ENCODE assay signal across 9 mouse cellular contexts in genomic region chr14:118855141-118855800, GRCm38 (mm10).
DNase-seq lines count a peak whose midpoint lies in the region; ATAC-seq lines count a peak whose summit lies in the region.
"Had no signal": no experiment of that assay in that cellular context is flagged by ENCODE, and none has a peak within 500 bp of the region (broad histone marks: within the 10 kb centered on the region; RNA-seq: fewer than 3 reads in every experiment).

No protein-coding gene starts in this region.

- peak overlapping the region; percentile 52 for H3K4me3 ChIP-seq in erythroblast, embryonic 14.5 days (replicated peaks)
- peak overlapping the region; percentile 40 for H3K4me3 ChIP-seq in embryonic facial prominence, embryonic 11.5 days (ENCODE audit: low read depth, low read length)
- H3K4me3 ChIP-seq in intestine, embryonic 14.5 days (ENCODE audit: low read depth, low read length) = peak overlapping the region; percentile 50
- peak overlapping the region; percentile 54 for H3K4me3 ChIP-seq in midbrain, embryonic 16.5 days (ENCODE audit: low read depth, low read length)

- DNase-seq in B cell, adult 2 months = peak; percentile 53 to 54
- peak; percentile 40 for DNase-seq in embryonic facial prominence, embryonic 11.5 days (ENCODE audit: low spot score)
- peak; percentile 59 for DNase-seq in intestine, embryonic 14.5 days (ENCODE audit: low spot score)
- DNase-seq in adrenal gland, postnatal 36 days = no peak
- no peak for DNase-seq in MN1 (ENCODE audit: low spot score)

- 2% methylated on average over 28 of the region's 28 CpGs for WGBS in embryonic facial prominence, embryonic 11.5 days
- WGBS in intestine, embryonic 14.5 days = 1% methylated on average over 28 of the region's 28 CpGs
- WGBS in midbrain, embryonic 16.5 days = under 1% methylated on average over 28 of the region's 28 CpGs

- H3K27ac ChIP-seq in embryonic facial prominence, embryonic 11.5 days (replicated peaks; ENCODE audit: low read depth, low read length) = no peak overlapping the region
- no peak overlapping the region for H3K27ac ChIP-seq in intestine, embryonic 14.5 days (ENCODE audit: low read depth)
- H3K27ac ChIP-seq in midbrain, embryonic 16.5 days (ENCODE audit: low read length) = no peak overlapping the region

- H3K9ac ChIP-seq in embryonic facial prominence, embryonic 11.5 days (replicated peaks; ENCODE audit: low read length) = peak overlapping the region; percentile 23
- H3K9ac ChIP-seq in intestine, embryonic 14.5 days (ENCODE audit: low read length) = peak overlapping the region; percentile 45
- H3K9ac ChIP-seq in midbrain, embryonic 16.5 days (ENCODE audit: low read depth, low read length) = peak overlapping the region; percentile 63

- H3K27me3 ChIP-seq in erythroblast, embryonic 14.5 days (ENCODE audit: control insufficient read depth) = peaks cover 66% of the 10 kb centered on the region
- H3K27me3 ChIP-seq in embryonic facial prominence, embryonic 11.5 days (ENCODE audit: control insufficient read depth, insufficient read depth, low read length) = peaks cover 4% of the 10 kb centered on the region; the same call in 1 of the 2 replicates
- H3K27me3 ChIP-seq in intestine, embryonic 14.5 days (replicated peaks; ENCODE audit: control insufficient read depth, insufficient read depth, low read length) = peaks cover 13% of the 10 kb centered on the region; the same call in 1 of the 2 replicates
- H3K27me3 ChIP-seq in midbrain, embryonic 16.5 days (ENCODE audit: control insufficient read depth, insufficient read depth, low read depth, low read length) = peaks cover 19% of the 10 kb centered on the region

- peaks cover 12% of the 10 kb centered on the region for H3K4me1 ChIP-seq in erythroblast, embryonic 14.5 days (ENCODE audit: control insufficient read depth)
- 0 out of 2 replicates have a peak, but pooled peaks cover 4% of the 10 kb centered on the region for H3K4me1 ChIP-seq in embryonic facial prominence, embryonic 11.5 days (ENCODE audit: control insufficient read depth, insufficient read depth, low read length)
- no peaks in the 10 kb centered on the region for H3K4me1 ChIP-seq in intestine, embryonic 14.5 days (replicated peaks; ENCODE audit: control insufficient read depth, insufficient read depth, low read length)
- peaks cover 10% of the 10 kb centered on the region for H3K4me1 ChIP-seq in midbrain, embryonic 16.5 days (ENCODE audit: control insufficient read depth, insufficient read depth, low read length)

- H3K9me3 ChIP-seq in erythroblast, embryonic 14.5 days (ENCODE audit: control insufficient read depth, low read length) = no peaks in the 10 kb centered on the region
- H3K9me3 ChIP-seq in embryonic facial prominence, embryonic 11.5 days (replicated peaks; ENCODE audit: control insufficient read depth, low read length) = no peaks in the 10 kb centered on the region
- no peaks in the 10 kb centered on the region for H3K9me3 ChIP-seq in intestine, embryonic 14.5 days (ENCODE audit: control insufficient read depth, low read length)
- no peaks in the 10 kb centered on the region for H3K9me3 ChIP-seq in midbrain, embryonic 16.5 days (replicated peaks; ENCODE audit: control insufficient read depth, low read length, poor library complexity, severe bottlenecking)
- H3K9me3 ChIP-seq: G1E had no signal

- peak overlapping the region; percentile 95 for H3K4me2 ChIP-seq in embryonic facial prominence, embryonic 11.5 days (ENCODE audit: low read depth, low read length)
- H3K4me2 ChIP-seq in intestine, embryonic 14.5 days (ENCODE audit: low read length) = peak overlapping the region; percentile 100
- peak overlapping the region; percentile 97 for H3K4me2 ChIP-seq in midbrain, embryonic 16.5 days (ENCODE audit: low read length)

- H3K36me3 ChIP-seq in erythroblast, embryonic 14.5 days (ENCODE audit: control insufficient read depth) = no peaks in the 10 kb centered on the region
- H3K36me3 ChIP-seq in embryonic facial prominence, embryonic 11.5 days (replicated peaks; ENCODE audit: control insufficient read depth, insufficient read depth, low read depth, low read length) = no peaks in the 10 kb centered on the region
- no peaks in the 10 kb centered on the region for H3K36me3 ChIP-seq in intestine, embryonic 14.5 days (ENCODE audit: control insufficient read depth, insufficient read depth, low read length)
- H3K36me3 ChIP-seq in midbrain, embryonic 16.5 days (ENCODE audit: control insufficient read depth, insufficient read depth, low read length) = no peaks in the 10 kb centered on the region
- H3K36me3 ChIP-seq: G1E had no signal

- ATAC-seq in erythroblast, adult 5-6 weeks (replicated peaks; ENCODE audit: low FRiP score, poor library complexity, severe bottlenecking) = no peak
- peak; percentile 22; the same call in 1 of the 2 replicates for ATAC-seq in embryonic facial prominence, embryonic 11.5 days (replicated peaks; ENCODE audit: insufficient number of reproducible peaks, low FRiP score, low TSS enrichment, low read depth)
- peak; percentile 47; the same call in 1 of the 2 replicates for ATAC-seq in intestine, embryonic 14.5 days (replicated peaks; ENCODE audit: low FRiP score, low TSS enrichment, low read depth)
- ATAC-seq in midbrain, embryonic 16.5 days = peak; percentile 66

Comparison
In these comparisons a context has a peak if more than half of its experiments do, and no peak if none do; other contexts are left out.
1. DNase-seq: peak in B cell, adult 2 months (2 of 2), embryonic facial prominence, embryonic 11.5 days (single experiment) and intestine, embryonic 14.5 days (single experiment); none in adrenal gland, postnatal 36 days (0 of 2) and MN1 (single experiment).
2. Peak in every context shown above with its lines, with median percentiles within 50 percentile points of each other: H3K4me3 ChIP-seq, H3K4me2 ChIP-seq and H3K9ac ChIP-seq.